Mouse (Mus musculus): Measurements from ENCODE around the gene Fgfr2. TPM values are rescaled to one million over a fixed set of nuclear protein-coding genes. Genes with fewer than 3 reads are reported as not detected.
"Not testable (repeated sequence)": the region's sequence is repeated elsewhere in the genome, so short reads cannot be mapped to it uniquely, and the experiment has no call there.

Fgfr2 gene
- total and polyA plus RNA-seq, 2 experiments from 2014 or later, result 12.1 to 32.6 TPM

DNA sequence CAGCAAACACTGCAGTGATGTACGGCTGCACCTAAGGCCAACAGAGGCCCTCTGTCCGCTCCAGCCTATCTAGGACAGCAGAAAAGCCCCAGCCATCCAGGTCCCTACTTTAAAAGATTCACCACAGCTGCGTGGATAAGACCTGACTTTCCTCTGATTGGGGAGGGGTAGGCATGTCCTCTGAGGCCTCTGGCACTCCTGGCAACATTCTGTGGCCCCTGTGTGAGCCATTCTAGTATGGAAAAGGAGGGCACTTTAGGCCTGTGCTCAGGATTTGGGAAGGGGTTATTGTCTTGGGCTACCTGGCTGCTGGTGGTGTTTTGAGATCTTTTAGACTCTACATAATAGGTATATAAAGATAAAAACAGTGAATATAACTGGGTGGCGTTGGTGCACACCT is 456.6 kb downstream of the Fgfr2 start:
- Histone ChIP-seq H3K27ac (ENCODE audit: low read depth, low read length) (no peak overlapping the region), H3K4me3 (ENCODE audit: low read depth, low read length) (no peak overlapping the region), H3K4me2 (ENCODE audit: low read depth, low read length, poor library complexity, severe bottlenecking) (no peak overlapping the region), H3K9me3 (ENCODE audit: low read length) (no peaks in the 10 kb centered on the region), H3K27me3 (ENCODE audit: insufficient read depth, low read length) (no peaks in the 10 kb centered on the region), H3K36me3 (ENCODE audit: insufficient read depth, low read length) (no peaks in the 10 kb centered on the region), H3K9ac (replicated peaks; ENCODE audit: low read length, poor library complexity, severe bottlenecking) (no peak overlapping the region), H3K4me1 (ENCODE audit: insufficient read depth, low read length) (no peaks in the 10 kb centered on the region; the same call in 1 of the 2 replicates)
- no peak for ATAC-seq (ENCODE audit: low FRiP score)
- 86% methylated on average over 4 of the region's 4 CpGs for WGBS
- no peak for DNase-seq (ENCODE audit: low spot score)
- TF ChIP-seq CTCF (IDR thresholded peaks at IDR 0.05), result no peak

DNA sequence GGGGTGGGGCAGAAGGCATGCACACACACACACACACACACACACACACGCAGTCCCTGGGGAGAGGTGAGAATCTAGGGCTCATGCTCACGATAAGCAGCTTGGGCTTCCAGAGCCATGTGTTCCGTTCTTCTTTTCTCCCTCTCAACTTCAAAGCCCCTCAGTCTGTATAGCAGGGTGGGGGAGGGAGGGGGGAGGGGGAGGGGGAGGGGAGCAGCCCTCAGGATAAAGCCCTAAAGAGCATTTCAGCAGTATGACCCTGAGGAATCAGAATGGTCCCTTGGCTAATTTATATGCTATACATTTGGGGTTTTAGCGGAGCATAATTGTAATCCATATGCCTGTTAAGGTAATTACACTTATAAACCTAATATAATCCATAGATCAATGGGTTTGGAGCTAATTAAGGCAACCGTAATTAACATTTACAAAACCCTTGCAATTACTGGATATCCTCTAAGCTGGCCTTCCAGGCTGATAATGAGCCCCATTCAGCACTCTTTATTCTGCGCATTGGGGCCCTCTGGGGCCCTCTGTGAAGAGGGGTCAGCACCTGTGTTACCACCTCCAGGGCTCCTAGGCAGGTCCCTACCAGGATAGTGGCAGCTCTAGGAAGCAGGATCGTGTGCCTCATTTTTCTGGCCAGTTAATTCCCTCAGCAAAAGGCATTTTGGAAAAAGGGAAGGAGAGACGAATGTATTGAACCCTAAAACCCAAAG is 457.3 kb downstream of the Fgfr2 start:
- DNase-seq (ENCODE audit: low spot score) (no peak), ATAC-seq (ENCODE audit: low FRiP score) (no peak)
- no peak for TF ChIP-seq CTCF (IDR thresholded peaks at IDR 0.05)
- Histone ChIP-seq H3K4me3 (ENCODE audit: low read depth, low read length) (no peak overlapping the region), H3K9ac (replicated peaks; ENCODE audit: low read length, poor library complexity, severe bottlenecking) (no peak overlapping the region), H3K27ac (ENCODE audit: low read depth, low read length) (no peak overlapping the region), H3K4me1 (ENCODE audit: insufficient read depth, low read length) (no peaks in the 10 kb centered on the region; the same call in 1 of the 2 replicates), H3K36me3 (ENCODE audit: insufficient read depth, low read length) (no peaks in the 10 kb centered on the region), H3K27me3 (ENCODE audit: insufficient read depth, low read length) (no peaks in the 10 kb centered on the region), H3K4me2 (ENCODE audit: low read depth, low read length, poor library complexity, severe bottlenecking) (no peak overlapping the region), H3K9me3 (ENCODE audit: low read length) (no peaks in the 10 kb centered on the region)
- 42% methylated on average over 8 of the region's 8 CpGs for WGBS

GRCm38 (mm10) chr7:132664815-132665214 is 458.3 kb downstream of the Fgfr2 start:
- DNase-seq (ENCODE audit: low spot score) (no peak), ATAC-seq (ENCODE audit: low FRiP score) (no peak)
- no peak overlapping the region for H3K4me2 ChIP-seq (ENCODE audit: low read depth, low read length, poor library complexity, severe bottlenecking)
- TF ChIP-seq CTCF (IDR thresholded peaks at IDR 0.05), result no peak
- no peaks in the 10 kb centered on the region for H3K36me3 ChIP-seq (ENCODE audit: insufficient read depth, low read length)
- no peaks in the 10 kb centered on the region; the same call in 1 of the 2 replicates for H3K4me1 ChIP-seq (ENCODE audit: insufficient read depth, low read length)
- H3K27me3 ChIP-seq (ENCODE audit: insufficient read depth, low read length), result no peaks in the 10 kb centered on the region
- no peak overlapping the region for H3K9ac ChIP-seq (replicated peaks; ENCODE audit: low read length, poor library complexity, severe bottlenecking)
- H3K27ac ChIP-seq (ENCODE audit: low read depth, low read length), result no peak overlapping the region
- 82% methylated on average over 6 of the region's 6 CpGs for WGBS
- no peaks in the 10 kb centered on the region for H3K9me3 ChIP-seq (ENCODE audit: low read length)
- H3K4me3 ChIP-seq (ENCODE audit: low read depth, low read length), result no peak overlapping the region

DNA sequence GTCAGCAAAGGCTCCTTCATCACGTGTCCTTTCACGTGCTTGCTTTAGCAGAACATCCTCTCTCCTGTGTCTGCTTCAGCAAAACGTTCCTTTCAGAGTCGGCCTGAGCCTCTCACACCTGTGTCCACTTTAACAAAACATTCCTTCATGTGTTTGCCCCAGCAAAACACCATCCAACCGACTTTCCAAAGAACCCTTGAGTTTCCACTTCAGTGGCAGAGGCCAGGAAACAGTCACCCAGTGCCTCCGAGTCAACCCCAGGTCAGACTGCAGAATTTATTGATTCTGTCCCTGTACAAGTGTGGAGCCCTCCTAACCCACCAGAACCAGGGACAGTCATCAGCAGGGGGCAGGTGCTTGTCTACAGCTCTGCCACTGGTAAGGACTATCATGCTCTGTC is 460.3 kb downstream of the Fgfr2 start:
- H3K4me3 ChIP-seq (ENCODE audit: low read depth, low read length); H3K27ac ChIP-seq (ENCODE audit: low read depth, low read length); ATAC-seq (ENCODE audit: low FRiP score); H3K4me2 ChIP-seq (ENCODE audit: low read depth, low read length, poor library complexity, severe bottlenecking); H3K36me3 ChIP-seq (ENCODE audit: insufficient read depth, low read length); DNase-seq (ENCODE audit: low spot score); H3K27me3 ChIP-seq (ENCODE audit: insufficient read depth, low read length); H3K4me1 ChIP-seq (ENCODE audit: insufficient read depth, low read length); H3K9ac ChIP-seq (replicated peaks; ENCODE audit: low read length, poor library complexity, severe bottlenecking); H3K9me3 ChIP-seq (ENCODE audit: low read length): not testable (repeated sequence)
- 79% methylated on average over 6 of the region's 6 CpGs for WGBS

GRCm38 (mm10) chr7:132659633-132660032 is 463.5 kb downstream of the Fgfr2 start:
- DNase-seq (ENCODE audit: low spot score), result no peak
- H3K9ac ChIP-seq (replicated peaks; ENCODE audit: low read length, poor library complexity, severe bottlenecking), result no peak overlapping the region
- H3K27ac ChIP-seq (ENCODE audit: low read depth, low read length), result no peak overlapping the region
- H3K4me2 ChIP-seq (ENCODE audit: low read depth, low read length, poor library complexity, severe bottlenecking), result no peak overlapping the region
- no peak for TF ChIP-seq CTCF (IDR thresholded peaks at IDR 0.05)
- 71% methylated on average over 7 of the region's 7 CpGs for WGBS
- no peaks in the 10 kb centered on the region for H3K36me3 ChIP-seq (ENCODE audit: insufficient read depth, low read length)
- H3K9me3 ChIP-seq (ENCODE audit: low read length), result no peaks in the 10 kb centered on the region
- H3K27me3 ChIP-seq (ENCODE audit: insufficient read depth, low read length), result no peaks in the 10 kb centered on the region
- H3K4me1 ChIP-seq (ENCODE audit: insufficient read depth, low read length), result 0 out of 2 replicates have a peak, but pooled peaks cover 5% of the 10 kb centered on the region
- no peak overlapping the region for H3K4me3 ChIP-seq (ENCODE audit: low read depth, low read length)
- no peak for ATAC-seq (ENCODE audit: low FRiP score)

- no peak for TF ChIP-seq CTCF (IDR thresholded peaks at IDR 0.05)
- 87% methylated on average over 5 of the region's 5 CpGs for WGBS
- Histone ChIP-seq H3K4me2 (ENCODE audit: low read depth, low read length, poor library complexity, severe bottlenecking) (no peak overlapping the region), H3K27ac (ENCODE audit: low read depth, low read length) (no peak overlapping the region), H3K36me3 (ENCODE audit: insufficient read depth, low read length) (no peaks in the 10 kb centered on the region), H3K9me3 (ENCODE audit: low read length) (no peaks in the 10 kb centered on the region), H3K27me3 (ENCODE audit: insufficient read depth, low read length) (no peaks in the 10 kb centered on the region), H3K9ac (replicated peaks; ENCODE audit: low read length, poor library complexity, severe bottlenecking) (no peak overlapping the region), H3K4me3 (ENCODE audit: low read depth, low read length) (no peak overlapping the region), H3K4me1 (ENCODE audit: insufficient read depth, low read length) (0 out of 2 replicates have a peak, but pooled peaks cover 5% of the 10 kb centered on the region)
- DNase-seq (ENCODE audit: low spot score) (no peak), ATAC-seq (ENCODE audit: low FRiP score) (no peak)
Measured at GRCm38 (mm10) chr7:132658688-132659087, 464.5 kb downstream of the Fgfr2 start.

Measured in midbrain, postnatal 0 days (tissue).